Comparison of ENCODE assay signal across 8 mouse cellular contexts in the genomic region with DNA sequence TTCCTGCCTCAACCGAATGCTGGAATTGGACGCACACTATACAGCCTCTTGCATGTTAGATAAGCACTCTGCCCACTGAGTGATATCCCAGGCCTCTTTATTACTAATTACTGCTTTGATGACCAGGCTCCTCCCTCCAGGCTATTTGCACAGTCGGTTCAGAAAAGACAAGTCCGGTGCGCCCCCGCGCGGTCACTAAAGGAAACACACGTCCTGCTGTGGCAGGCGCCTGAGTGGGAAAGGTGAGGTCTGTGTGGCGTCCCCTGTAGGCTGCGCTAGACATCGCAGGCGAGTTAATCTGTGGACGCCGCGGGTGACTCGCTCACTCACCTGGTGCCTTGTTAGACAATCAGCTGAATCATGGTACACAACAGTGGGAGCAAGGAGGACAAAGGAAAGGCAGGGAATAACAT. TPM values are rescaled to one million over a fixed set of nuclear protein-coding genes. Genes with fewer than 3 reads are reported as not detected.
DNase-seq lines count a peak whose midpoint lies in the region; ATAC-seq and TF ChIP-seq lines count a peak whose summit lies in the region.

No protein-coding gene starts in this region.

- no peaks in the 10 kb centered on the region for H3K36me3 ChIP-seq in kidney, adult 2 months (ENCODE audit: control insufficient read depth, insufficient read depth, low read length)
- no peaks in the 10 kb centered on the region for H3K36me3 ChIP-seq in limb, embryonic 10.5 days
- H3K36me3 ChIP-seq in midbrain, embryonic 16.5 days (ENCODE audit: control insufficient read depth, insufficient read depth, low read length): no peaks in the 10 kb centered on the region

- peaks cover 5% of the 10 kb centered on the region; the same call in 1 of the 2 replicates for H3K4me1 ChIP-seq in kidney, adult 2 months (ENCODE audit: control insufficient read depth, insufficient read depth, low read length)
- peaks cover 7% of the 10 kb centered on the region for H3K4me1 ChIP-seq in limb, embryonic 10.5 days
- H3K4me1 ChIP-seq in midbrain, embryonic 16.5 days (ENCODE audit: control insufficient read depth, insufficient read depth, low read length): no peaks in the 10 kb centered on the region

- TF ChIP-seq CTCF in kidney, adult 2 months (conservative IDR thresholded peaks at IDR 0.05; ENCODE audit: insufficient read depth, insufficient read length, low read depth, low read length): peak; percentile 100; the same call in 1 of the 2 replicates

- H3K4me3 ChIP-seq in kidney, adult 2 months (ENCODE audit: insufficient read depth, low read depth, low read length): no peak overlapping the region
- H3K4me3 ChIP-seq in limb, embryonic 10.5 days: no peak overlapping the region
- H3K4me3 ChIP-seq in midbrain, embryonic 16.5 days (ENCODE audit: low read depth, low read length): no peak overlapping the region

- H3K9ac ChIP-seq in midbrain, embryonic 16.5 days (ENCODE audit: low read depth, low read length): no peak overlapping the region

- WGBS in kidney, adult 2 months: 2% methylated on average over 18 of the region's 18 CpGs
- WGBS in limb, embryonic 10.5 days: 3% methylated on average over 18 of the region's 18 CpGs
- WGBS in midbrain, embryonic 16.5 days: 1% methylated on average over 18 of the region's 18 CpGs

- H3K27ac ChIP-seq in kidney, adult 2 months (ENCODE audit: insufficient read depth, low read depth, low read length): no peak overlapping the region
- no peak overlapping the region for H3K27ac ChIP-seq in limb, embryonic 10.5 days
- no peak overlapping the region for H3K27ac ChIP-seq in midbrain, embryonic 16.5 days (ENCODE audit: low read length)

- no peaks in the 10 kb centered on the region for H3K27me3 ChIP-seq in kidney, adult 2 months (replicated peaks; ENCODE audit: control insufficient read depth, insufficient read depth, low read length)
- no peaks in the 10 kb centered on the region for H3K27me3 ChIP-seq in limb, embryonic 10.5 days (ENCODE audit: low read depth, poor library complexity, severe bottlenecking)
- H3K27me3 ChIP-seq in midbrain, embryonic 16.5 days (ENCODE audit: control insufficient read depth, insufficient read depth, low read depth, low read length): no peaks in the 10 kb centered on the region

- ATAC-seq in granulocyte monocyte progenitor cell, adult 5-6 weeks (replicated peaks; ENCODE audit: poor library complexity, severe bottlenecking): peak; percentile 94
- 0 out of 2 replicates have a peak, but pooled peaks have one; percentile 14 for ATAC-seq in midbrain, embryonic 16.5 days

- peak overlapping the region; percentile 5; the same call in 1 of the 2 replicates for H3K4me2 ChIP-seq in midbrain, embryonic 16.5 days (ENCODE audit: low read length)

- DNase-seq in 3134 (ENCODE audit: extremely low read depth, insufficient read length, low spot score): peak; percentile 77
- DNase-seq in adrenal gland, adult 8-10 months: peak; percentile 93
- DNase-seq in embryo, embryonic 11.5 days (ENCODE audit: low read depth, low spot score): peak; percentile 81
- DNase-seq in kidney, adult 2 months: peak; percentile 98
- peak; percentile 96 for DNase-seq in limb, embryonic 10.5 days (ENCODE audit: low spot score)
- DNase-seq in spleen, adult 18-20 months: peak; percentile 79 to 93

- TF ChIP-seq POLR2A in kidney, adult 2 months (IDR thresholded peaks at IDR 0.05; ENCODE audit: low read depth, low read length): no peak

- no peaks in the 10 kb centered on the region for H3K9me3 ChIP-seq in limb, embryonic 10.5 days (replicated peaks)
- no peaks in the 10 kb centered on the region for H3K9me3 ChIP-seq in midbrain, embryonic 16.5 days (replicated peaks; ENCODE audit: control insufficient read depth, low read length, poor library complexity, severe bottlenecking)

RNA-seq across cellular contexts. Expression of a gene that starts 11.0 kb away (rescaled TPM):
- 1 to 10 TPM in 3 of 4 experiments, under 1 TPM in 1; 0.73 to 2.5 (median 1.1) TPM for total RNA-seq in adrenal gland, adult 8-10 months (2022)
- not detected in 2 replicates for total RNA-seq in granulocyte monocyte progenitor cell, adult 5-6 weeks (2014; fragmentation: Nextera tagmentation)
- total RNA-seq in granulocyte monocyte progenitor cell, adult 5-6 weeks (2017): not detected in 2 replicates
- 0.46 and 0.69 TPM in 2 replicates for polyA plus RNA-seq in kidney, adult 2 months (2012; rRNA removed)
- polyA plus RNA-seq in limb, embryonic 10.5 days (2016; fragmentation: Nextera tagmentation; extraction: Ambion mirVana): 0.36 and 0.39 TPM in 2 replicates
- 0.63 and 0.85 TPM in 2 replicates for polyA plus RNA-seq in midbrain, embryonic 16.5 days (2015; fragmentation: Nextera tagmentation; extraction: Ambion mirVana)

RNA-seq across cellular contexts. Expression of a gene that starts 15.3 kb away (rescaled TPM):
- 10 to 100 TPM; 23.9 to 44.8 (median 34.4) TPM for total RNA-seq in adrenal gland, adult 8-10 months (2022)
- total RNA-seq in granulocyte monocyte progenitor cell, adult 5-6 weeks (2014; fragmentation: Nextera tagmentation): 0.32 and 0.88 TPM in 2 replicates
- 0.05 TPM in 1 of 2 replicates, not detected in the other for total RNA-seq in granulocyte monocyte progenitor cell, adult 5-6 weeks (2017)
- 39.3 and 45.5 TPM in 2 replicates for polyA plus RNA-seq in kidney, adult 2 months (2012; rRNA removed)
- 4.0 and 4.1 TPM in 2 replicates for polyA plus RNA-seq in limb, embryonic 10.5 days (2016; fragmentation: Nextera tagmentation; extraction: Ambion mirVana)
- 6.7 and 8.2 TPM in 2 replicates for polyA plus RNA-seq in midbrain, embryonic 16.5 days (2015; fragmentation: Nextera tagmentation; extraction: Ambion mirVana)

RNA-seq across cellular contexts. Expression of a gene that starts 58.7 kb away (rescaled TPM):
- total RNA-seq in adrenal gland, adult 8-10 months (2022): 100 to 1,000 TPM; 122 to 167 (median 155) TPM
- 160 and 220 TPM in 2 replicates for total RNA-seq in granulocyte monocyte progenitor cell, adult 5-6 weeks (2014; fragmentation: Nextera tagmentation)
- 133 and 136 TPM in 2 replicates for total RNA-seq in granulocyte monocyte progenitor cell, adult 5-6 weeks (2017)
- 30.8 and 36.7 TPM in 2 replicates for polyA plus RNA-seq in kidney, adult 2 months (2012; rRNA removed)
- polyA plus RNA-seq in limb, embryonic 10.5 days (2016; fragmentation: Nextera tagmentation; extraction: Ambion mirVana): 561 and 589 TPM in 2 replicates
- 267 and 295 TPM in 2 replicates for polyA plus RNA-seq in midbrain, embryonic 16.5 days (2015; fragmentation: Nextera tagmentation; extraction: Ambion mirVana)

RNA-seq across cellular contexts. Expression of a gene that starts 59.0 kb away (rescaled TPM):
- 10 to 100 TPM; 50.9 to 62.1 (median 56.6) TPM for total RNA-seq in adrenal gland, adult 8-10 months (2022)
- total RNA-seq in granulocyte monocyte progenitor cell, adult 5-6 weeks (2014; fragmentation: Nextera tagmentation): 87.7 and 90.3 TPM in 2 replicates
- 67.3 and 124 TPM in 2 replicates for total RNA-seq in granulocyte monocyte progenitor cell, adult 5-6 weeks (2017)
- 21.6 and 32.1 TPM in 2 replicates for polyA plus RNA-seq in kidney, adult 2 months (2012; rRNA removed)
- 49.5 and 50.3 TPM in 2 replicates for polyA plus RNA-seq in limb, embryonic 10.5 days (2016; fragmentation: Nextera tagmentation; extraction: Ambion mirVana)
- 15.1 and 17.7 TPM in 2 replicates for polyA plus RNA-seq in midbrain, embryonic 16.5 days (2015; fragmentation: Nextera tagmentation; extraction: Ambion mirVana)
